Mouse (Mus musculus) naive thymus-derived CD4-positive, alpha-beta T cell, adult 5 months (primary cell): Measurements from ENCODE around the gene Epha2. TPM values are rescaled to one million over a fixed set of nuclear protein-coding genes. Genes with fewer than 3 reads are reported as not detected.

Source experiments
- polyA plus RNA-seq: library from polyadenylated mRNA; unstranded; fragments of 100-300 nt; shearing (Covaris generic); gene quantifications from one replicate; pipeline ENCODE4 v1.2.1, GENCODE M21; 2017

Epha2 gene
- polyA plus RNA-seq, result not detected

DNA sequence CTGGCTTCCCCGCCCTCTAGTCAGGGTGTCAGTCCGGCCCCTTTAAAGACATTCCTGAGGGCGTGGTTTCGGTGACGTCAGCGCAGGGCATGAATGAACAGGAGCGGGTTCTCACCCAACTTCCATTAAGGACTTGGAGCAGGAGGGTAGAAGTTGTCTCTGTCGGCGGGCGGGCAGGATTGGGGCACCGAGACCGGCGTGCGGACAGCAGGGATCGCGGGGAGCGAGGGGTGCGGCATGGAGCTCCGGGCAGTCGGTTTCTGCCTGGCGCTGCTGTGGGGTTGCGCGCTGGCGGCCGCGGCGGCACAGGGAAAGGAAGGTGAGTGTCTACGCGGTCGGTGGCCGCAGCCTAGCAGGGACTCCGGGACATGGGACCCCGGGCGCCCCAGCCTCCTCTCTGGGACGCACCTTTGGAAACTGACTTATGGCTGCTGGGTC lies at the start of gene Epha2:
Gene Epha2, plus strand, starts transcription at position 125 of the 438 bp plus-strand sequence.

GRCm38 (mm10) chr4:141367997-141368791 lies 67.2 kb downstream of the Epha2 start, which contains the start of gene Fam131c:
TSS of gene Fam131c (plus strand) at chr4:141368220.

Other genes with a start within 250 kb of the Epha2 start
- 4.4 TPM for gene Crocc, start 240.7 kb upstream of the Epha2 start, polyA plus RNA-seq
- gene Necap2, start 222.9 kb upstream of the Epha2 start, polyA plus RNA-seq, result 150 TPM
- 0.55 TPM for gene Spata21, start 212.9 kb upstream of the Epha2 start, polyA plus RNA-seq
- 69.7 TPM for gene Szrd1, start 161.5 kb upstream of the Epha2 start, polyA plus RNA-seq
- 31.4 TPM for gene Fbxo42, start 153.3 kb upstream of the Epha2 start, polyA plus RNA-seq
- gene Rsg1, start 87.3 kb upstream of the Epha2 start, polyA plus RNA-seq, result 4.6 TPM
- gene Arhgef19, start 61.7 kb upstream of the Epha2 start, polyA plus RNA-seq, result not detected
- not detected for gene Fam131c, start 67.0 kb downstream of the Epha2 start, polyA plus RNA-seq
- not detected for gene Clcnka, start 97.5 kb downstream of the Epha2 start, polyA plus RNA-seq
- not detected for gene Clcnkb, start 114.8 kb downstream of the Epha2 start, polyA plus RNA-seq
- not detected for gene Hspb7, start 119.5 kb downstream of the Epha2 start, polyA plus RNA-seq
- gene Srarp, start 134.9 kb downstream of the Epha2 start, polyA plus RNA-seq, result not detected
- gene Zbtb17, start 143.4 kb downstream of the Epha2 start, polyA plus RNA-seq, result 47.7 TPM
- gene Spen, start 237.4 kb downstream of the Epha2 start, polyA plus RNA-seq, result 32.1 TPM